Mouse (Mus musculus): ENCODE measurements around the gene Sgca.
A peak's percentile ranks its signal among the peaks of the same experiment; 100 is the strongest.

- TF ChIP-seq CTCF (IDR thresholded peaks at IDR 0.05; ENCODE audit: borderline replicate concordance, extremely low read depth, insufficient read depth, insufficient read length) (no peak), POLR2A (IDR thresholded peaks at IDR 0.05; ENCODE audit: borderline replicate concordance, extremely low read depth, insufficient read depth, insufficient read length, poor library complexity, severe bottlenecking) (peak; percentile 57; the same call in 1 of the 2 replicates)
These were observed 33.5 kb upstream of the Sgca start, which contains the start of gene Samd14 for GRCm38 (mm10) chr11:95009629-95010014.

Measured in brain, embryonic 14.5 days (tissue).